Mouse (Mus musculus) midbrain, embryonic 12.5 days (tissue): ENCODE results near the gene Cts6. TPM values are rescaled to one million over a fixed set of nuclear protein-coding genes. Genes with fewer than 3 reads are reported as not detected.
"Not testable (repeated sequence)": the region's sequence is repeated elsewhere in the genome, so short reads cannot be mapped to it uniquely, and the experiment has no call there.

Experiments
- ATAC-seq: fragments of 200-750 bp; cut with Nextera tagmentation; 2 replicates; pipeline ENCODE4 v1.8.0; 2017; ENCODE audit warnings: low read depth, moderate TSS enrichment, moderate library complexity; ENCODE audit not compliant: low FRiP score
- H3K27ac ChIP-seq: fragments of 300-500 bp; sonication (generic); replicated peaks from 2 replicates; pipeline ENCODE4 v1.5.1; 2016; ENCODE audit warnings: mild to moderate bottlenecking
- H3K27me3 ChIP-seq: fragments of 300-500 bp; sonication (generic); 2 replicates; pipeline ENCODE4 v1.6.1; 2016; ENCODE audit warnings: mild to moderate bottlenecking
- H3K36me3 ChIP-seq: fragments of 300-500 bp; sonication (generic); 2 replicates; pipeline ENCODE4 v1.6.1; 2016
- H3K4me1 ChIP-seq: fragments of 300-500 bp; sonication (generic); 2 replicates; pipeline ENCODE4 v1.6.1; 2016
- H3K4me2 ChIP-seq: fragments of 300-500 bp; sonication (generic); replicated peaks from 2 replicates; pipeline ENCODE4 v1.6.1; 2016; ENCODE audit warnings: mild to moderate bottlenecking, moderate library complexity
- H3K4me3 ChIP-seq: fragments of 300-500 bp; sonication (generic); 2 replicates; pipeline ENCODE4 v1.5.1; 2016; ENCODE audit warnings: mild to moderate bottlenecking
- H3K9ac ChIP-seq: fragments of 300-500 bp; sonication (generic); replicated peaks from 2 replicates; pipeline ENCODE4 v1.6.1; 2016; ENCODE audit warnings: mild to moderate bottlenecking, moderate library complexity
- H3K9me3 ChIP-seq: fragments of 300-500 bp; sonication (generic); 2 replicates; pipeline ENCODE4 v1.6.1; 2016; ENCODE audit warnings: mild to moderate bottlenecking
- WGBS: fragments of 180-500 bp; shearing (Covaris S2); methylation state at CpG from one replicate; pipeline ENCODE4 v1.1.7; 2016; 5-methylcytosine and 5-hydroxymethylcytosine counted together
- polyA plus RNA-seq: library from polyadenylated mRNA; unstranded; fragments of >200 nt; fragmentation: Nextera tagmentation; extraction: Ambion mirVana; gene quantifications from 2 replicates; pipeline ENCODE4 v1.2.1, GENCODE M21; 2016

The Cts6 gene
- not detected in 2 replicates for polyA plus RNA-seq

DNA sequence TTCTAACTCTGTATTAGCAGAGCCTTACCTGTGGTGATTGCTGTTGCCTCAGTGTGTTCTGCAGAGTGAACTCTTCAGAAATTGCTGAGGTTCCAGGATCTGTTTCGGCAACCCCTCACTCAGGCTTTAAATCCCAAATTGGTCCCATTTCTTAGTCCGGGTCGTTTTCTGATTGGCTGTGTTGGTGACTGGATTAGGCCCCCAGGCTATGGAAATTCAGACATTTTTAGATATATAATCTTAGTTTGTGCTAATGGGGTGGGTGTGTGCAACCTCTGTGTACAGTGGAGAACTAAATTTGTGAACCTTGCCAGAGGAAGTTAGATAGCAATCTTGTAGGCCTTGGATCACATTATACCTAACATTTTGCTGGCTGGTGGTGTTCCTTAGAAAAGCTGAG lies at the start of gene Cts6:
Cts6 (minus strand) TSS at position 101 of the 400 bp plus-strand sequence.
- 76% methylated on average over 3 of the region's 3 CpGs for WGBS
- H3K9me3 ChIP-seq: peaks cover 52% of the 10 kb centered on the region

DNA sequence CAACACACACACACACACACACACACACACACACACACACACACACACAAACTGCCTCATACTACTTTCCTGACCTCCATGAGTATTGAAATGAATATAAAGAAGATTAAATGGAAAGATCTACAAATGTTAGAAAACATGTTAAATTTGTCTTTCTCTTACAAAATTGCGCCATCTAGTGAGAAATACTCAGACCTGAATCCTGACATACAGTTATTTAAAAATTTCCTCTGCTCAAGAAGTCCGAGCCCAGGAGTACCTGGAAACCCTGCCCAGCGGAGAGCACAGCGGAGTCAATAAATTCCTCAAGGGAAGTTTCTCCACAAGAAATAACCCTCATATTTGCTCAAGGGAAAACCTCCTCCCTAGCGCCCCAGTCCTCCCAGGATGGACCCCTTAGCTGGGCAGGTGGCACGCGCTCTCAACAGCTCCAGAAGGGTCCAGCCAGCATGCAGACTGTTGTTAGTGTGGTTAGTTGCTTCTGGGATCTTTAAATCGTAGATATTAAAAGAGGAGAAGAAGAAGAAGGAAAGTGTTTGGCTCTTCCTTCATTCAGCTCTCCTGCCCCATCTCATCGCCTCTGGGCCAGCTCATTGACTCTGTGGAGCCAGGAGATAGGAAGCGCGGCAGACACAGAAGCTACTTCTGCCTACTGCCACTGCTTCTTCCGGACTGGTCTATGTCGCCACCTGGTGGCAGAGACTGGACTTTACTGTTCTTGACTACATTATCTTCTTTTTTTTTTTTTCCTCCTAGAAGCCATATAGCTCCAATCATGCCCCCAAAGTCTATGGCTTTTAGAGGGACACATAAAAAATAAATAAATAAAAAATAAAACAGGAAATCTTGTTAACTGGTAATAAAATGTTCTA lies 38.1 kb upstream of the Cts6 start:
- Histone ChIP-seq H3K27me3 (no peaks in the 10 kb centered on the region), H3K4me2 (no peak overlapping the region)
- ATAC-seq: no peak

More for the DNA sequence above, at the start of gene Cts6:
- Histone ChIP-seq H3K27ac (no peak within 1 kb of the TSS), H3K9ac (no peak within 1 kb of the TSS), H3K4me1 (no peaks in the 10 kb centered on the region), H3K36me3 (no peaks in the 10 kb centered on the region), H3K4me3 (no peak within 1 kb of the TSS), H3K4me2 (no peak within 1 kb of the TSS), H3K27me3 (no peaks in the 10 kb centered on the region)
- ATAC-seq: no peak

DNA sequence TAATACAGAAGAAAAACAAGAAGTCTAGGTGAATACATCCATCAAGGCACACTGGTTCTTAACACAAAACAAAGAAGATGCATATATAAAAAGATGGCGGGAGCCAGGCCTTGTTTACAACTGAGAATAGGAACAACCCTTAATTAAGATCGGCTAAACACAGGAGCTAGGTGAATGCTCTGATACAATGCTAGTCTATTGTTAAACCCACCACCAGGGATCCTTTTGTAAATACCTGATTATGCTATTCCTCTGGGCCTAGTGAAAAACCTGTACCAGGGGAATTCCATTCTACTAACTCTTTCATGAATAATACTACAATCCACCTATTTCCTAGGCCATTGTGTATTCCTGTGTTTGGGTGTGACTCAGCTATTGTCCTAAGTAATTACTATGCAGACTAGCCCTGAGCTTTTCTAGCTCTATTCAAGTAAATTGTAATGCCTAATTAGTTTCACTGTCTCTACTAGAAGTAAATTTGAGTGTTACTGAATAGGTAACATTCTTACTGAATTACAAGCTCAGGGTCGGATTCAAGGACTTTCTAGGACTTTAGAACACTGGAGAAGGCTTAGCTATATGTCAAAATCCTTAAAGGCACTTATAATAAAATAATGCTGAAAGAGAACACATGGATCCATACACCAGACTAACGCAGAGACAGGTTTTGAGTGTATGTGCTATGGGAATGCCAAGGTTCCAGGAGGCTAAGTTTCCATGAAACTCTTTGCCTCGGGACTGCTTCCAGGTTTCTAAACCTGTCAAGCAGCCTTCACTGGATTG lies 17.9 kb downstream of the Cts6 start:
- H3K4me1 ChIP-seq, H3K27ac ChIP-seq, H3K27me3 ChIP-seq, H3K9me3 ChIP-seq, ATAC-seq, H3K4me3 ChIP-seq, H3K36me3 ChIP-seq, H3K9ac ChIP-seq, H3K4me2 ChIP-seq: not testable (repeated sequence)
- 80% methylated on average over 5 of the region's 5 CpGs for WGBS

More for the DNA sequence above, 38.1 kb upstream of the Cts6 start:
- Histone ChIP-seq H3K9ac (no peak overlapping the region), H3K9me3 (peaks cover 28% of the 10 kb centered on the region), H3K36me3 (no peaks in the 10 kb centered on the region), H3K4me1 (no peaks in the 10 kb centered on the region), H3K4me3 (no peak overlapping the region), H3K27ac (no peak overlapping the region)
- 63% methylated on average over 13 of the region's 13 CpGs for WGBS

DNA sequence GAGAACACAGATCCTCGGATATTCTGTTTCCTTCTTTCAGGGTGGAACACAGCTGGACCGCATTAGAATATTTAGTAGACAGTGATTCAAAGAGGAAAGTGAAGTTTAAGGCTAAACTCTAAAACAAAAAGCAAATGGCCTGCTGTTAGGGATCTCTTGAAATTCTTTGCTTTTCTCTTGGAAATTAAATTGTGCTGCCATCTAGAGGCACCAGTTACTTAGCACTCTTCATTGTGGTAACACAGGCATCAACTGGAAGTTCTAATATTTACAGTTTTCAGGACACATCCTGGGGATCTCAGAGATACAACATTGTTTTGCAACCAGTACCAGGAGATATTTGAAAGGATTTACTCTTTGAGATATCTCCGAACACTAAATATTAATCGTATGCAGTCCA lies 38.6 kb downstream of the Cts6 start:
- 84% methylated on average over 4 of the region's 4 CpGs for WGBS
- Histone ChIP-seq H3K9me3 (peaks cover 35% of the 10 kb centered on the region), H3K36me3 (no peaks in the 10 kb centered on the region), H3K4me3 (no peak overlapping the region), H3K4me2 (no peak overlapping the region), H3K27me3 (no peaks in the 10 kb centered on the region), H3K27ac (no peak overlapping the region), H3K9ac (no peak overlapping the region), H3K4me1 (no peaks in the 10 kb centered on the region)
- ATAC-seq: no peak

DNA sequence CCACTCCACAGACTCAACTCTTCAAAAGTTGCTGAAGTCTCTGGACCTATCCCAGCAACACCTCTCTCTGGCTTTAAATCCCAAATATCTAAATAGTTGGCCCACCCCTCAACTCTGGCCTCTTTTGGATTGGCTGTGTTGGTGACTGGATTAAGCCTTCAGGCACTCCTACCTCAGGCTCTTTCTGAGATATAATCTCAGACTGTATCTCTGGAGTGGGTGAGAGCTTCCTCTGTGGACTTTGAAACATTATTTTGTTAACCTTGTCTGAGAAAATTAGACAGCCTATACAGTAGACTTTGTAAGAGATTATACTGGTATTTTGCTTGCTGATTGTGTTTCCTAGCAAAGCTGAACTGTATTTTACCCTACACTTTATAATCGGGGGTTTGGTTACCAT lies 39.1 kb downstream of the Cts6 start, which contains the start of gene Ctsr:
Ctsr (minus strand) TSS at position 101 of the 400 bp plus-strand sequence.
- 88% methylated on average over 1 of the region's 1 CpGs for WGBS
- peaks cover 35% of the 10 kb centered on the region for H3K9me3 ChIP-seq
- no peak within 1 kb of the TSS for H3K9ac ChIP-seq
- H3K4me3 ChIP-seq: no peak within 1 kb of the TSS
- no peak for ATAC-seq
- no peaks in the 10 kb centered on the region for H3K27me3 ChIP-seq
- no peaks in the 10 kb centered on the region for H3K36me3 ChIP-seq
- no peak within 1 kb of the TSS for H3K27ac ChIP-seq
- no peak within 1 kb of the TSS for H3K4me2 ChIP-seq
- no peaks in the 10 kb centered on the region for H3K4me1 ChIP-seq

Other genes with a start within 250 kb of the Cts6 start
- gene Ctsj, start 197.5 kb downstream of the Cts6 start, polyA plus RNA-seq: not detected in 2 replicates
- not detected in 2 replicates for gene Ctsq, start 162.8 kb downstream of the Cts6 start, polyA plus RNA-seq
- not detected in 2 replicates for gene Ctsr, start 39.2 kb downstream of the Cts6 start, polyA plus RNA-seq
- gene Cts8, start 51.9 kb upstream of the Cts6 start, polyA plus RNA-seq: not detected in 2 replicates
- gene Gm49398, start 85.4 kb upstream of the Cts6 start, polyA plus RNA-seq: not detected in 2 replicates
- gene Cts7, start 154.8 kb upstream of the Cts6 start, polyA plus RNA-seq: not detected in 2 replicates